Mouse (Mus musculus): ENCODE data around the gene Ccdc13.

- no peak for TF ChIP-seq CTCF (IDR thresholded peaks at IDR 0.05 in 2 of 3, conservative IDR thresholded peaks at IDR 0.05 in 1 of 3; ENCODE audit: control insufficient read depth in 1 of 3, insufficient read depth in 1 of 3, low read depth in 2 of 3, low read length in 3 of 3, poor library complexity in 1 of 3, severe bottlenecking in 1 of 3)
- peak; percentile 86 to 93 for TF ChIP-seq POLR2A (IDR thresholded peaks at IDR 0.05; ENCODE audit: control insufficient read depth in 1 of 2, insufficient read depth in 1 of 2, low read depth in 1 of 2, low read length in 2 of 2, poor library complexity in 1 of 2)
These were observed 18.4 kb upstream of the Ccdc13 start for GRCm38 (mm10) chr9:121857474-121858152.
